ENCODE assay signal across 28 mouse cellular contexts in the genomic region with DNA sequence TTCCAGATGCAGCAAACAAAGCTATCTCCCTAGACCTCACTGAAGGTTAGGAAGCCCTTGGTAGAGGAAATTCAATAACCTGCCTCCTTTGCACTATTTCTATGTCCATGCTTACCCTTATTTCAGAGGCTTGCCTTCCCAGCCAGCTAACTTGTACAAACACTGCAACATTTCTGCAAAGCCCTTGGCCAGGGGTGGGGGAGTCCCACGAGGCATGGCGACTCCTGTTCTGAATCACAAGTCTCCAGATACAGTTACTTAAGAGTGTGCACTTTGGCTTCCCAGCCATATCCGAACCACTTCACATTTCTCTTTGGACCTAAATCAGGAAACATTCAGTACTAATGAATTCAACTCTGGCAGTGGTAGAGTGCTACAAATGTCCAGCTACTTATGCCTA. TPM values are rescaled to one million over a fixed set of nuclear protein-coding genes. Genes with fewer than 3 reads are reported as not detected.
DNase-seq lines count a peak whose midpoint lies in the region; ATAC-seq and TF ChIP-seq lines count a peak whose summit lies in the region.
"Had no signal": no experiment of that assay in that cellular context is flagged by ENCODE, and none has a peak within 500 bp of the region (broad histone marks: within the 10 kb centered on the region; RNA-seq: fewer than 3 reads in every experiment).

No protein-coding gene starts in this region.

- no peak for TF ChIP-seq CTCF in heart, adult 2 months (IDR thresholded peaks at IDR 0.05)

- WGBS in heart, adult 2 months, result 47% methylated on average over 3 of the region's 3 CpGs
- WGBS in heart, embryonic 11.5 days (ENCODE audit: insufficient replicate concordance), result 53% methylated on average over 3 of the region's 3 CpGs

- H3K27ac ChIP-seq in heart, adult 2 months, result no peak overlapping the region
- H3K27ac ChIP-seq in heart, embryonic 11.5 days (ENCODE audit: low read depth, low read length), result no peak overlapping the region
- H3K27ac ChIP-seq: hindbrain, embryonic 10.5 days; hindbrain, embryonic 15.5 days; liver, embryonic 12.5 days; macrophage; neural tube, embryonic 15.5 days; stomach, postnatal 0 days had no signal

- H3K79me2 ChIP-seq in heart, adult 2 months (replicated peaks; ENCODE audit: control insufficient read depth, insufficient read depth, low read length), result no peaks in the 10 kb centered on the region

- no peak for ATAC-seq in heart, embryonic 11.5 days (replicated peaks; ENCODE audit: insufficient number of reproducible peaks, low FRiP score, low TSS enrichment)
- ATAC-seq: forebrain, embryonic 16.5 days; inflammation-experienced regulatory T-cells, adult 6 months; liver, embryonic 12.5 days; liver, postnatal 0 days had no signal

- H3K27me3 ChIP-seq in heart, adult 2 months (ENCODE audit: control insufficient read depth, insufficient read depth, low read length), result no peaks in the 10 kb centered on the region
- no peaks in the 10 kb centered on the region for H3K27me3 ChIP-seq in heart, embryonic 11.5 days (ENCODE audit: control insufficient read depth, insufficient read depth, low read length)
- H3K27me3 ChIP-seq: hindbrain, embryonic 15.5 days; liver, embryonic 12.5 days; neural tube, embryonic 15.5 days had no signal

- intact Hi-C loops in heart, adult 2 months (cut with DNase I), result no loop called here
- intact Hi-C loops in heart, postnatal 25 days (cut with DNase I), result no loop called here
- intact Hi-C loops in left cerebral cortex, postnatal 25 days (cut with DNase I), result no loop called here

- no peaks in the 10 kb centered on the region for H3K9me3 ChIP-seq in heart, embryonic 11.5 days (replicated peaks; ENCODE audit: control insufficient read depth, low read length)
- H3K9me3 ChIP-seq: hindbrain, embryonic 10.5 days; hindbrain, embryonic 15.5 days; liver, embryonic 12.5 days; neural tube, embryonic 15.5 days had no signal

- H3K36me3 ChIP-seq in heart, adult 2 months (ENCODE audit: control insufficient read depth, insufficient read depth, low read length), result peaks cover 2% of the 10 kb centered on the region
- H3K36me3 ChIP-seq in heart, embryonic 11.5 days (ENCODE audit: control insufficient read depth, insufficient read depth, low read length), result no peaks in the 10 kb centered on the region
- H3K36me3 ChIP-seq: hindbrain, embryonic 10.5 days; liver, embryonic 12.5 days; neural tube, embryonic 15.5 days had no signal

- H3K9ac ChIP-seq in heart, adult 2 months (ENCODE audit: low read depth, low read length), result no peak overlapping the region
- no peak overlapping the region for H3K9ac ChIP-seq in heart, embryonic 11.5 days (ENCODE audit: low read depth, low read length)
- H3K9ac ChIP-seq: hindbrain, embryonic 15.5 days; liver, embryonic 12.5 days; liver, postnatal 0 days; neural tube, embryonic 15.5 days had no signal

- no peaks in the 10 kb centered on the region for H3K4me1 ChIP-seq in heart, adult 2 months (ENCODE audit: control insufficient read depth, insufficient read depth, low read length)
- H3K4me1 ChIP-seq in heart, embryonic 11.5 days (ENCODE audit: control insufficient read depth, insufficient read depth, low read length), result peaks cover 3% of the 10 kb centered on the region; the same call in 1 of the 2 replicates
- H3K4me1 ChIP-seq: hindbrain, embryonic 10.5 days; hindbrain, embryonic 15.5 days; liver, embryonic 12.5 days; neural tube, embryonic 15.5 days had no signal

- TF ChIP-seq POLR2A in heart, adult 2 months (IDR thresholded peaks at IDR 0.05; ENCODE audit: insufficient read depth, low read depth, low read length), result no peak

- peak; percentile 53 for DNase-seq in adrenal gland, postnatal 14 days
- no peak for DNase-seq in adrenal gland, postnatal 25 days
- peak; percentile 17 to 26 for DNase-seq in heart, adult 2 months
- peak; percentile 29 for DNase-seq in NIH3T3 (ENCODE audit: low read depth)
- DNase-seq in heart, postnatal 25 days (ENCODE audit: low spot score), result peak; percentile 18
- no peak for DNase-seq in left cerebral cortex, postnatal 25 days (ENCODE audit: low spot score in 2 of 2)
- DNase-seq in retina, postnatal 1 day, result no peak
- DNase-seq: adrenal gland, adult 2 months; cerebellum, adult 11-12 months; cerebellum, postnatal 14 days; kidney, adult 11 months; kidney, postnatal 14 days; layer of hippocampus, adult 9-11 months; liver, postnatal 0 days; midbrain, embryonic 14.5 days; thymus, adult 18-20 months; thymus, postnatal 36 days had no signal

- no peak overlapping the region for H3K4me3 ChIP-seq in heart, adult 2 months
- H3K4me3 ChIP-seq in heart, embryonic 11.5 days (ENCODE audit: low read depth, low read length), result no peak overlapping the region
- H3K4me3 ChIP-seq: erythroblast, embryonic 14.5 days; hindbrain, embryonic 10.5 days; hindbrain, embryonic 15.5 days; liver, embryonic 12.5 days; neural tube, embryonic 15.5 days had no signal

- no peak overlapping the region for H3K4me2 ChIP-seq in heart, embryonic 11.5 days
- H3K4me2 ChIP-seq: hindbrain, embryonic 15.5 days; liver, embryonic 12.5 days; neural tube, embryonic 15.5 days had no signal

- no peak for TF ChIP-seq EP300 in heart, adult 2 months (IDR thresholded peaks at IDR 0.05; ENCODE audit: insufficient read depth, low read depth, low read length)

RNA-seq across cellular contexts. Expression of gene Adamts5, which starts 27.5 kb away (rescaled TPM):
- total RNA-seq in adrenal gland, postnatal 14 days (2021), result 9.7 and 10.2 TPM in 2 replicates
- total RNA-seq in adrenal gland, postnatal 25 days (2021), result 8.1 and 9.1 TPM in 2 replicates
- 1 to 10 TPM; 7.4 to 7.5 TPM for total RNA-seq in heart, adult 2 months (2021)
- polyA plus RNA-seq in heart, adult 2 months (2012; rRNA removed), result 3.6 and 4.8 TPM in 2 replicates
- polyA plus RNA-seq in heart, embryonic 11.5 days (2014; fragmentation: Nextera tagmentation; extraction: Ambion mirVana), result 1.8 and 2.4 TPM in 2 replicates
- 10 to 100 TPM in 1 of 2 experiments, 1 to 10 TPM in 1; 9.7 to 11.2 TPM for total RNA-seq in heart, postnatal 25 days (2021)
- total RNA-seq in left cerebral cortex, postnatal 25 days (2021), result 1 to 10 TPM; 1.1 to 1.4 TPM
- total RNA-seq: MEL had no signal
- polyA plus RNA-seq: erythroblast, embryonic 14.5 days; macrophage had no signal

Comparison
In these comparisons a context has a peak if more than half of its experiments do, and no peak if none do; other contexts are left out.
1. DNase-seq: peak in adrenal gland, postnatal 14 days (single experiment), heart, adult 2 months (2 of 2), NIH3T3 (single experiment) and heart, postnatal 25 days (single experiment); none in adrenal gland, postnatal 25 days (single experiment), left cerebral cortex, postnatal 25 days (0 of 2) and retina, postnatal 1 day (single experiment).